9 mouse cellular contexts compared by ENCODE assay signal in genomic region chr6:97204252-97204869, GRCm38 (mm10). TPM values are rescaled to one million over a fixed set of nuclear protein-coding genes. Genes with fewer than 3 reads are reported as not detected.
DNase-seq lines count a peak whose midpoint lies in the region; ATAC-seq lines count a peak whose summit lies in the region.
"Had no signal": no experiment of that assay in that cellular context is flagged by ENCODE, and none has a peak within 500 bp of the region (broad histone marks: within the 10 kb centered on the region; RNA-seq: fewer than 3 reads in every experiment).

No protein-coding gene starts in this region.

- no peaks in the 10 kb centered on the region for H3K27me3 ChIP-seq in kidney, embryonic 16.5 days (ENCODE audit: insufficient read depth, low read length)
- H3K27me3 ChIP-seq in intestine, embryonic 15.5 days (replicated peaks), result no peaks in the 10 kb centered on the region
- no peaks in the 10 kb centered on the region for H3K27me3 ChIP-seq in neural tube, embryonic 13.5 days

- peak overlapping the region; percentile 92 for H3K4me3 ChIP-seq in kidney, embryonic 16.5 days (ENCODE audit: low read length)
- H3K4me3 ChIP-seq in intestine, embryonic 15.5 days (replicated peaks), result peak overlapping the region; percentile 88
- peak overlapping the region; percentile 72 for H3K4me3 ChIP-seq in neural tube, embryonic 13.5 days

- no peaks in the 10 kb centered on the region for H3K9me3 ChIP-seq in kidney, embryonic 16.5 days (ENCODE audit: low read length)
- H3K9me3 ChIP-seq in intestine, embryonic 15.5 days, result no peaks in the 10 kb centered on the region
- no peaks in the 10 kb centered on the region for H3K9me3 ChIP-seq in neural tube, embryonic 13.5 days

- peak overlapping the region; percentile 58 for H3K4me2 ChIP-seq in kidney, embryonic 16.5 days (replicated peaks; ENCODE audit: low read depth, low read length)
- peak overlapping the region; percentile 59 for H3K4me2 ChIP-seq in intestine, embryonic 15.5 days (replicated peaks)
- H3K4me2 ChIP-seq in neural tube, embryonic 13.5 days, result peak overlapping the region; percentile 56

- 13% methylated on average over 9 of the region's 9 CpGs for WGBS in kidney, embryonic 16.5 days
- 11% methylated on average over 9 of the region's 9 CpGs for WGBS in intestine, embryonic 15.5 days
- WGBS in neural tube, embryonic 13.5 days, result 17% methylated on average over 9 of the region's 9 CpGs

- H3K36me3 ChIP-seq in kidney, embryonic 16.5 days (ENCODE audit: insufficient read depth, low read length), result 0 out of 2 replicates have a peak, but pooled peaks cover 2% of the 10 kb centered on the region
- H3K36me3 ChIP-seq in intestine, embryonic 15.5 days, result no peaks in the 10 kb centered on the region
- no peaks in the 10 kb centered on the region for H3K36me3 ChIP-seq in neural tube, embryonic 13.5 days

- H3K27ac ChIP-seq in kidney, embryonic 16.5 days (ENCODE audit: low read length), result no peak overlapping the region
- no peak overlapping the region for H3K27ac ChIP-seq in intestine, embryonic 15.5 days
- no peak overlapping the region for H3K27ac ChIP-seq in neural tube, embryonic 13.5 days (replicated peaks)

- H3K4me1 ChIP-seq in kidney, embryonic 16.5 days (ENCODE audit: insufficient read depth, low read length), result peaks cover 16% of the 10 kb centered on the region
- H3K4me1 ChIP-seq in intestine, embryonic 15.5 days (replicated peaks), result peaks cover 6% of the 10 kb centered on the region; the same call in 1 of the 2 replicates
- H3K4me1 ChIP-seq in neural tube, embryonic 13.5 days (replicated peaks), result peaks cover 13% of the 10 kb centered on the region

- peak overlapping the region; percentile 98 for H3K9ac ChIP-seq in kidney, embryonic 16.5 days (replicated peaks; ENCODE audit: low read length)
- H3K9ac ChIP-seq in intestine, embryonic 15.5 days, result peak overlapping the region; percentile 93
- peak overlapping the region; percentile 94 for H3K9ac ChIP-seq in neural tube, embryonic 13.5 days

- no peak for ATAC-seq in kidney, embryonic 16.5 days (ENCODE audit: low FRiP score, low TSS enrichment)
- peak; percentile 27 for ATAC-seq in intestine, embryonic 15.5 days
- ATAC-seq in neural tube, embryonic 13.5 days (ENCODE audit: low read depth), result no peak

- DNase-seq in kidney, adult 11 months, result no peak
- DNase-seq in c-Kit-positive CD71-positive TER-119-positive erythroid progenitor cells, embryonic 14.5 days (ENCODE audit: low spot score), result peak; percentile 49
- no peak for DNase-seq in cerebellum, adult 18-20 months
- no peak for DNase-seq in frontal cortex, postnatal 14 days (ENCODE audit: low spot score in 2 of 2)
- no peak for DNase-seq in left cerebral cortex, adult 18-20 months (ENCODE audit: low spot score in 2 of 2)

RNA-seq across cellular contexts. Expression of gene Uba3, which starts 1.1 kb away (rescaled TPM):
- 72.6 and 76.3 TPM in 2 replicates for polyA plus RNA-seq in kidney, embryonic 16.5 days (2015; fragmentation: Nextera tagmentation; extraction: Ambion mirVana)
- polyA plus RNA-seq in intestine, embryonic 15.5 days (2015; fragmentation: Nextera tagmentation; extraction: Ambion mirVana), result 57.7 and 64.3 TPM in 2 replicates
- 88.0 and 96.8 TPM in 2 replicates for polyA plus RNA-seq in neural tube, embryonic 13.5 days (2015; fragmentation: Nextera tagmentation; extraction: Ambion mirVana)
- 10 to 100 TPM; 70.9 to 74.3 TPM for total RNA-seq in left cerebral cortex, adult 18-20 months (2021)

RNA-seq across cellular contexts. Expression of gene Arl6ip5, which starts 6.1 kb away (rescaled TPM):
- polyA plus RNA-seq in kidney, embryonic 16.5 days (2015; fragmentation: Nextera tagmentation; extraction: Ambion mirVana), result 72.1 and 77.2 TPM in 2 replicates
- 66.4 and 69.9 TPM in 2 replicates for polyA plus RNA-seq in intestine, embryonic 15.5 days (2015; fragmentation: Nextera tagmentation; extraction: Ambion mirVana)
- 126 and 129 TPM in 2 replicates for polyA plus RNA-seq in neural tube, embryonic 13.5 days (2015; fragmentation: Nextera tagmentation; extraction: Ambion mirVana)
- 100 to 1,000 TPM; 205 to 217 TPM for total RNA-seq in left cerebral cortex, adult 18-20 months (2021)

RNA-seq across cellular contexts. Expression of gene Tmf1, which starts 25.4 kb away (rescaled TPM):
- polyA plus RNA-seq in kidney, embryonic 16.5 days (2015; fragmentation: Nextera tagmentation; extraction: Ambion mirVana), result 28.1 and 28.7 TPM in 2 replicates
- 30.9 and 37.6 TPM in 2 replicates for polyA plus RNA-seq in intestine, embryonic 15.5 days (2015; fragmentation: Nextera tagmentation; extraction: Ambion mirVana)
- polyA plus RNA-seq in neural tube, embryonic 13.5 days (2015; fragmentation: Nextera tagmentation; extraction: Ambion mirVana), result 43.1 and 44.9 TPM in 2 replicates
- total RNA-seq in left cerebral cortex, adult 18-20 months (2021), result 10 to 100 TPM; 49.7 to 54.4 TPM

RNA-seq across cellular contexts. Expression of gene Lmod3, which starts 48.2 kb away (rescaled TPM):
- 0.15 and 0.52 TPM in 2 replicates for polyA plus RNA-seq in kidney, embryonic 16.5 days (2015; fragmentation: Nextera tagmentation; extraction: Ambion mirVana)
- 0.16 TPM in 1 of 2 replicates, not detected in the other for polyA plus RNA-seq in intestine, embryonic 15.5 days (2015; fragmentation: Nextera tagmentation; extraction: Ambion mirVana)
- polyA plus RNA-seq in neural tube, embryonic 13.5 days (2015; fragmentation: Nextera tagmentation; extraction: Ambion mirVana), result 0.47 and 1.0 TPM in 2 replicates
- total RNA-seq in left cerebral cortex, adult 18-20 months (2021), result not detected
- total RNA-seq: neutrophil, adult 5-6 weeks had no signal

RNA-seq across cellular contexts. Expression of gene Eogt, which starts 55.4 kb away (rescaled TPM):
- polyA plus RNA-seq in kidney, embryonic 16.5 days (2015; fragmentation: Nextera tagmentation; extraction: Ambion mirVana), result 22.9 and 24.5 TPM in 2 replicates
- 8.0 and 9.5 TPM in 2 replicates for polyA plus RNA-seq in intestine, embryonic 15.5 days (2015; fragmentation: Nextera tagmentation; extraction: Ambion mirVana)
- 8.9 and 10.7 TPM in 2 replicates for polyA plus RNA-seq in neural tube, embryonic 13.5 days (2015; fragmentation: Nextera tagmentation; extraction: Ambion mirVana)
- 10 to 100 TPM; 20.8 to 21.2 TPM for total RNA-seq in left cerebral cortex, adult 18-20 months (2021)
